Mouse (Mus musculus): ENCODE measurements at regions not wholly inside any gene's neighbourhood (a gene's known extent, or its start where the extent isn't known, plus 50 kb on each side); places are given as distances from the start of the nearest gene placed in this dataset.
A peak's percentile ranks its signal among the peaks of the same experiment; 100 is the strongest.

DNA sequence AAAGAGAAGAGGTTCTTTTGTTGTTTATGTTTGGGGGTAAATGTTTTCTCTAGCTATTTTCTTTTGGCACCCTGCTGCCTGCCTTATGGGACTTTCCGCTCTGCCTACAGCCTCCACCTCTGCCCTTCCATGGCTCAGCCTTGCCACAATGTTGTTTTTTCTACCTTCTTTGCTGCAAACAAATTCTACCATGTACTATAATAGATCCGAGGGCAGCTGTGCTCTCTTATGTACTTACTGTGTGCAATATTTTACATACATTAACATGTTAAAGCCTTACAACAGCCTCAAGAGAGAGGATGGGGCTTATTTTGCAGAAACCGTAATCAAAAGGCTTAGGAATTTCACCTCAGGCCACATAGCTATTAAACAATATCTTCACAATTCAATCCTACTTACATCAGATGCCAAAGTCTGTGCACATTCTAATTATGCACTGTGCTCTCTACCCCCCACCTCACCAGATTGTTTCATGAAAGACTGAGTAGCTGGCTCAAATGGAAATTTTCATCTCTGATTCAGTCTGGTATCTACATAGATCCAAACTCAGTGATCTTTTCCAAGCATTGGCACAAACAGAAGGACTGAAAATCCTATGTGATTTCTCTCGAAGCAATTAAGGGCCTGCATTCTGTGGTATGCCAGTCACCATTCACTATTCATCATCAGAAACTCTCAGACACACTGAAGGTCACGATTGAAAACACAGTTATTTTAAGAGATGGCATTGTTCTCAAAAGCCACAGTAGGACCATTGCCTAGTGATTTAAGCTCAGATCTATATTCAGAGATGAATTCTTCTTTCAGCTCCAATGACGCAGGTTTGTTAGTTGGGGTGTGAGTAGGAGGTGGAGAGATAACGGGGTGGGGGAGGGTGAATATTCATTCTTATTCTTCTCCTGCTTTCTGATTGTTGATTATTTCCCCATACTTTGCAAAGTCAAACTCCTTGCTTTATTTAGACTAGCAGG lies 675.2 kb downstream of the Kcna4 start:
- no peaks in the 10 kb centered on the region for H3K27me3 ChIP-seq (ENCODE audit: insufficient read depth, low read length)
- H3K4me3 ChIP-seq (ENCODE audit: low read length), result no peak overlapping the region
- H3K27ac ChIP-seq, result no peak overlapping the region
- DNase-seq (ENCODE audit: low spot score) (no peak), ATAC-seq (no peak)
- H3K4me2 ChIP-seq (ENCODE audit: low read depth, low read length), result no peak overlapping the region
- H3K4me1 ChIP-seq (ENCODE audit: insufficient read depth, low read length), result no peaks in the 10 kb centered on the region
- H3K36me3 ChIP-seq (ENCODE audit: insufficient read depth, low read length), result no peaks in the 10 kb centered on the region
- no peak overlapping the region for H3K9ac ChIP-seq (replicated peaks; ENCODE audit: low read length)
- WGBS, result 57% methylated on average over 7 of the region's 7 CpGs
- no peak for TF ChIP-seq CTCF (IDR thresholded peaks at IDR 0.05; ENCODE audit: low read depth)
- H3K9me3 ChIP-seq (ENCODE audit: low read length), result no peaks in the 10 kb centered on the region

DNA sequence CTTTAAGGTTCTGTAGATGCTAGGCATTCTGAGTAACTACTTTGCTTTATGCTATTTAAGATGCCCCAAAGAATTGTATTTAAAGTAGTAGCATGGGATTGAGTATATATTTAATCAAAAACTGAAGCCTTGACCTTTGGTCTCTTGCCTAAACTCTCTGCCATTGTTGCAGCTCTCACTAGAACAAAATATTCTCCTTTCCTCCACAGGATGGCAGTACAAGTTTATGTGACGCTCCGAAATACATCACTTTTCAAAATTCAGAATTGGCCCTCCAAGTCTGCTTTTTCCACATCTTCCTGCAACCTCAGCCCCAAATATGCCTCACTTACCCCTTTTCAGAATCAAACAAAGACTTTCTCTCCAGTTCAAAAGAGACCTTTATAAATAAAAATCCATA lies 678.1 kb downstream of the Kcna4 start:
- Histone ChIP-seq H3K9ac (replicated peaks; ENCODE audit: low read length) (no peak overlapping the region), H3K4me3 (ENCODE audit: low read length) (no peak overlapping the region), H3K36me3 (ENCODE audit: insufficient read depth, low read length) (no peaks in the 10 kb centered on the region), H3K27me3 (ENCODE audit: insufficient read depth, low read length) (no peaks in the 10 kb centered on the region), H3K4me2 (ENCODE audit: low read depth, low read length) (no peak overlapping the region), H3K27ac (no peak overlapping the region), H3K4me1 (ENCODE audit: insufficient read depth, low read length) (no peaks in the 10 kb centered on the region), H3K9me3 (ENCODE audit: low read length) (no peaks in the 10 kb centered on the region)
- peak; percentile 68 for TF ChIP-seq CTCF (IDR thresholded peaks at IDR 0.05; ENCODE audit: low read depth)
- DNase-seq (ENCODE audit: low spot score), result peak; percentile 73
- 63% methylated on average over 2 of the region's 2 CpGs for WGBS
- no peak for ATAC-seq

DNA sequence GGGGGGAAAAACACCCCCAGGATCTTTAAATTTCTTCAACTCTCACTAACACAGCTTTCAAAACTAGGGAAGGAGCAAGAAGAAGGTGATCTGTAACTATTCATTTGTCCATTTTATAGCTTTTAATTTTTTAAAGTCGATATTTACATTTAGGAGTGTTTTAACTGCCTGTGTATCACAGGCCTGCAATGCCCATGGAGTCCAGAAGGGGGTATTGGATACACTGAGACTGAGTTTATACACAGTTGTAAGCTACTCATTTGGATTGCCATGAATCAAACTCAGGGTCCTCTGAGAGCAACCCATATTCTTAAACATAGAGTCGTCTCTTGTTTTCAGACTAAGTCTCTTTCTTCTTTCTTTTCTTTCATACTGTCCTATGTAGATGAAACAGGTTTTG lies 679.1 kb downstream of the Kcna4 start:
- Histone ChIP-seq H3K4me1 (ENCODE audit: insufficient read depth, low read length) (no peaks in the 10 kb centered on the region), H3K9ac (replicated peaks; ENCODE audit: low read length) (no peak overlapping the region), H3K4me2 (ENCODE audit: low read depth, low read length) (no peak overlapping the region), H3K36me3 (ENCODE audit: insufficient read depth, low read length) (no peaks in the 10 kb centered on the region), H3K27ac (no peak overlapping the region), H3K9me3 (ENCODE audit: low read length) (no peaks in the 10 kb centered on the region), H3K4me3 (ENCODE audit: low read length) (no peak overlapping the region), H3K27me3 (ENCODE audit: insufficient read depth, low read length) (no peaks in the 10 kb centered on the region)
- ATAC-seq (no peak), DNase-seq (ENCODE audit: low spot score) (no peak)
- peak; percentile 28 for TF ChIP-seq CTCF (IDR thresholded peaks at IDR 0.05; ENCODE audit: low read depth)
- 84% methylated on average over 2 of the region's 2 CpGs for WGBS

DNA sequence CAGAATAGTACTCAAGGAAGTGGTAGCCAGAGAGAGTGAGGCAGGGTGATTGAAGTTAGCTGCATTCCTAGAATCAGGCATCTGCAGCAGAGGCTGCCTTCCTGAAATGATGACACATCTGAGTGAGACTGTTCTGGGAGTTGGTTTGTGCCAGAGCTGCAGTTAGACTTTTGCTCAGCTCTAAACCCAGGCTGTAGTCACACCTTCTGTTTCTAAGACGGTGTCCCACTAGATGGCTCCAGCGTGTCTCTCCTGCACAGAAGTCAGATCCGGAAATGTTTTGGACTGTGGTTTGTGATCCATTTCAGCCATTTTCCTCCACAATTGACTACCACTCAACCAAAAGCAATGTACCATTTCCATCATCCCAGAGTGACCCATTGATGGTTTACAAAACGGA lies 683.1 kb downstream of the Kcna4 start:
- H3K4me3 ChIP-seq (ENCODE audit: low read length), result no peak overlapping the region
- ATAC-seq (no peak), DNase-seq (ENCODE audit: low spot score) (peak; percentile 70)
- H3K36me3 ChIP-seq (ENCODE audit: insufficient read depth, low read length), result no peaks in the 10 kb centered on the region
- no peak overlapping the region for H3K9ac ChIP-seq (replicated peaks; ENCODE audit: low read length)
- no peaks in the 10 kb centered on the region for H3K27me3 ChIP-seq (ENCODE audit: insufficient read depth, low read length)
- no peak overlapping the region for H3K4me2 ChIP-seq (ENCODE audit: low read depth, low read length)
- TF ChIP-seq CTCF (IDR thresholded peaks at IDR 0.05; ENCODE audit: low read depth), result peak; percentile 61
- H3K9me3 ChIP-seq (ENCODE audit: low read length), result no peaks in the 10 kb centered on the region
- 64% methylated on average over 4 of the region's 4 CpGs for WGBS
- H3K4me1 ChIP-seq (ENCODE audit: insufficient read depth, low read length), result no peaks in the 10 kb centered on the region
- H3K27ac ChIP-seq, result no peak overlapping the region

DNA sequence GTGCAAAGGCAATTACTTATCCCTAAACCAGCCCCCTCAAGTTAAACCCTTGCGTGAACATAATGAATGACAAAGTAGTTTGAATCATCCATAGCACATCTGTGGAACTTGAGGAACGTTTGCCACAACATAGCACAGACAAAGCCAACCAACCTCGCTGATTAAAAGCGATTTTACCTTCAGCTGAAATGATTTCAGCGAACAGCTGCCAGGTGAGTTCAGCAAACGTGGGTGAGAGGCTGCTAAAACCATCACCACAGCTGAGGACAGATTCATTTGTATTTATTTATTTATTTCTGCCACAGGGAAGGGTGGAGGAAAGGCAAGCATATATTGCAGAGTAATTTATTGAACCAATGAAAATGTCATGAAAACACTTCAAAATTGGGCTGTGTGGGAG lies 704.4 kb downstream of the Kcna4 start:
- DNase-seq (ENCODE audit: low spot score), result no peak
- Histone ChIP-seq H3K9me3 (ENCODE audit: low read length) (no peaks in the 10 kb centered on the region), H3K27me3 (ENCODE audit: insufficient read depth, low read length) (no peaks in the 10 kb centered on the region), H3K27ac (no peak overlapping the region), H3K36me3 (ENCODE audit: insufficient read depth, low read length) (no peaks in the 10 kb centered on the region), H3K9ac (replicated peaks; ENCODE audit: low read length) (no peak overlapping the region), H3K4me3 (ENCODE audit: low read length) (no peak overlapping the region), H3K4me1 (ENCODE audit: insufficient read depth, low read length) (no peaks in the 10 kb centered on the region), H3K4me2 (ENCODE audit: low read depth, low read length) (no peak overlapping the region)
- ATAC-seq, result no peak
- no peak for TF ChIP-seq CTCF (IDR thresholded peaks at IDR 0.05; ENCODE audit: low read depth)
- WGBS, result 68% methylated on average over 6 of the region's 6 CpGs

DNA sequence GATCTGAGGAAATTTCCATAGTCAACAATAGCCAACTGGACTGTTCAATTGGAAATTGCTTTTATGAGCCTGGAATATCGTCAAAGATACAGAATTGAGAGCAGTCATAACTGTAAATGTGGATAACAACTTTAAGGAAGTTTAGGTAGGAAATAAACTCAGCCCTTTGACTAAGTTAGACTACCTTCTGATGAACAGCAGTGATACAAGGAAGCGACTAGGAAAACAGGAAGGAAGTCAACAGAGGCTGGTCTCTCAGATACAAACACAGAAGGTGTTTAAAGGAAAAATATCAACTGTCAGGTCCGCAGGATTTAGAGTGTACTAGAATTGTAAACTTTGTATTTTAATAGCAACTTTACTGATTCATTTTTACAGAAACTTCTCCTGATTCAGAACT lies 721.1 kb downstream of the Kcna4 start:
- Histone ChIP-seq H3K4me1 (ENCODE audit: insufficient read depth, low read length) (no peaks in the 10 kb centered on the region), H3K9ac (replicated peaks; ENCODE audit: low read length) (no peak overlapping the region), H3K27ac (no peak overlapping the region), H3K4me3 (ENCODE audit: low read length) (no peak overlapping the region), H3K27me3 (ENCODE audit: insufficient read depth, low read length) (no peaks in the 10 kb centered on the region), H3K36me3 (ENCODE audit: insufficient read depth, low read length) (no peaks in the 10 kb centered on the region), H3K9me3 (ENCODE audit: low read length) (no peaks in the 10 kb centered on the region), H3K4me2 (ENCODE audit: low read depth, low read length) (no peak overlapping the region)
- 90% methylated on average over 3 of the region's 3 CpGs for WGBS
- ATAC-seq (no peak), DNase-seq (ENCODE audit: low spot score) (no peak)
- no peak for TF ChIP-seq CTCF (IDR thresholded peaks at IDR 0.05; ENCODE audit: low read depth)

DNA sequence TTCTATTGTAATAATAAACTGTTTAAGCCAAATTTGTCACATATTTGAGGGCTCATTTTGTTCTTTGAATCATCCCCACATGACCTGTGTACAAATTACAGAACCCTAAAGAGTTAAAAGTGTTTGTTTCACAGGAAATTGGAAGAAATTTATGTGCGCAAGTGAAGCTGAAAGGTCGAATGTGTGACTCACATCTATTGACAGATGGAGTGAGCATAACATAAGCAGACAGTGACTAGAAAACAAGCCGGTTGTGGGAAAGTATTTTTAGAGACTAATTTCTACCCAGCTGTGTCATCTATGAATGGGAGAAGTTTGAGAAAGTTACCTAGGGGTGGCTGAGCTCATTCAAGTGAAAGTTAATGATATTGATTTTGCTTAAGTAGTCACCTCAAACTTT lies 732.8 kb downstream of the Kcna4 start:
- H3K36me3 ChIP-seq (ENCODE audit: insufficient read depth, low read length), result no peaks in the 10 kb centered on the region
- H3K27me3 ChIP-seq (ENCODE audit: insufficient read depth, low read length), result no peaks in the 10 kb centered on the region
- H3K27ac ChIP-seq, result no peak overlapping the region
- no peak for TF ChIP-seq CTCF (IDR thresholded peaks at IDR 0.05; ENCODE audit: low read depth)
- ATAC-seq (no peak), DNase-seq (ENCODE audit: low spot score) (no peak)
- no peaks in the 10 kb centered on the region for H3K9me3 ChIP-seq (ENCODE audit: low read length)
- H3K4me3 ChIP-seq (ENCODE audit: low read length), result no peak overlapping the region
- WGBS, result 61% methylated on average over 3 of the region's 3 CpGs
- H3K4me1 ChIP-seq (ENCODE audit: insufficient read depth, low read length), result no peaks in the 10 kb centered on the region
- no peak overlapping the region for H3K4me2 ChIP-seq (ENCODE audit: low read depth, low read length)
- no peak overlapping the region for H3K9ac ChIP-seq (replicated peaks; ENCODE audit: low read length)
